Mouse (Mus musculus) left cerebral cortex, adult 2 months (tissue): ENCODE data around the gene Rabgap1. TPM values are rescaled to one million over a fixed set of nuclear protein-coding genes. Genes with fewer than 3 reads are reported as not detected.

Experiments used
- DNase-seq, 2 experiments: peaks; one replicate each; pipeline ENCODE4 v3.0.0; 2021 to 2022; ENCODE audit warnings: low spot score in 2 of 2, mixed read lengths in 1 of 2; ENCODE audit errors: extremely low spot score in 1 of 2
- H3K27ac ChIP-seq: fragments of 200-600 bp; 2 replicates; pipeline ENCODE4 v1.8.1; 2022
- H3K4me3 ChIP-seq: fragments of 200-600 bp; 2 replicates; pipeline ENCODE4 v1.8.1; 2022
- CTCF ChIP-seq: fragments of 200-600 bp; IDR thresholded peaks from 2 replicates; pipeline ENCODE4 v1.8.1; 2022; ENCODE audit warnings: antibody characterized with exemption, mild to moderate bottlenecking, moderate library complexity
- intact Hi-C: fragments of 180-260 bp; cut with DNase I; formaldehyde crosslinking; loops from one replicate; pipeline ENCODE4 v1.15.1; 2025
- total RNA-seq, 2 experiments: library from RNA; stranded (reverse); gene quantifications; 2 replicates each; pipeline ENCODE4 v1.2.3; 2021

Rabgap1 gene
- total RNA-seq, 2 experiments from 2014 or later: 89.1 to 92.2 TPM

DNA sequence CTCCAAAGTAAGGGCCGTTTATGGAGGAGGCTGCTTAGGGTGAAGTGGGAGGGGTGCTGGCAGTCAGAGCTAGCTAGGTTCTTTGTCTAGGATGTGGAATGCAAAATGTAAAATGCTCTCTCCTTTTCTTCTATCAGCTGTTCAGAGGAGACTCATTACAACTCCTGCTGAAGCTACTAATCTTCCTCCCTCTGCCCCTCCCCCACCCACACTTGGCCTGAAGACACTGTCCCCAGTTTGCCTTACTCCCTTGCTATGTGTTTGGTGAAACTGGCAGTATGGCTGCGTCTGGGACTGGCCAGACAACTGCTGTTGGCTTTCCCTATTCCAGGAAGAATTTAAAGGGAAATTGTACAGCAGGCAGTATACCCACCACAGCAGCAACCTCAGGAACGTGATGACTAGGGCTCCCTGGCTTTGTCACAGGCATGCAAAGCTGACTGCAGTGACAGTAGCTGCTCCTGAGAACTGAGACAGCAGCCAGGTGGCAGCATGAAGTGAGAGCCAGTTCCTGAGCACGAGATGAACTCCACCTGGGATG, 73.9 kb downstream of the Rabgap1 start:
- no peak; the same call in 1 of the 2 replicates for TF ChIP-seq CTCF
- H3K4me3 ChIP-seq: peak overlapping the region; percentile 32; the same call in 1 of the 2 replicates
- peak overlapping the region; percentile 16 for H3K27ac ChIP-seq
- intact Hi-C loops: loop anchor here (2.0 kb wide), 1 partner anchor 254 kb away; no protein-coding TSS in a partner anchor
- DNase-seq: peak in 1 of 2 experiments; percentile 17

DNA sequence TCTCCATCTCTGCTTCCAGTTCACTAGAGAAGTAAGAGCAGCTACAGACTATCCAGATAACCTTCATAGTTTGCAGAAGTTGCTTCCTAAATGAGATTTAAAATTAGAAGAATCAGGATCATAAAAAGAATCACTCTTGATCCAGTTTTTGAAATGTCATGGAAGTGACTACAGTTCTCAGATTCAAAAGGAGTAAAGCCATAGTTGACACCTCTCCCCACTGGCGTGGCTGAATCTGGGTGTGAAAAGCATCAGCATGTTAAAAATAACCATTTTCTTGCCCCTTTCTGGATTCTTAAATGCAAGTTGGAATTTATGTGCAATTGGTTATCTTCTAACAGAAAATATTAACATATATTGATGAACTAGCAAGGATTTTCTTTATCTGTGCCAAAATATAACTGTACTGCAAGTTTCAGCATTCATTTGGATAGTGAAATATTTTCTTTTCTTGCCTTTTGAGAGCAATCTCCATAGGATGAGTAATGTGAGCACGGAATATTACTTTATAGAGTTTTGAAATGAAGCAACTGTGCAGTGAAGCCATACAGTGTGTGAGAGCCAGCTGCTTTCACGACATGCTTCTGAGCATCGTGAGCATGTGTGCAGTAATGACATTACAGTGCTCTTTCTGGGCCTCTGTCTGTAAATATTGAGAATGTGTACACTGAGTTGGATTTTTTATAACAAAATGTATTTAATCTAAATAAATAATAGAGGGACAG, 75.6 kb downstream of the Rabgap1 start:
- peak overlapping the region; percentile 28; the same call in 1 of the 2 replicates for H3K27ac ChIP-seq
- DNase-seq: no peak
- intact Hi-C loops: no loop called here

DNA sequence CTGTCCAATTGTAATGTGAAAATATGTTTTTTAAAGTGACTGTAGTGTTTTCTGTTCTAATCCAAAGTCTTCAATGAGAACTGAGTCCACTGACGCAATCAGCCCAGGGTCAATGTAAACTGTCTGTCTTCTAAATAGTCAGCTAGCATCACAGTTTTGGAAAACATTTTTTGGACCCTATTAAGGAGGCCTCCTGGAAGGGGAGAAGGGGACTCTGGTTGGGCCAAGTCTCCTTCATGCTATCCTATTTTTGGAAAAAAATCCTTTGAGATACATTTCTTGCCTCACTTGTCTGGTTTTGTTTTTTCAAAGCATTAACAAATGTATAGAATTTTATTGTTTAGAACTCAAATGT, 76.2 kb downstream of the Rabgap1 start:
- no peak for DNase-seq
- no peak overlapping the region for H3K4me3 ChIP-seq
- no peak for TF ChIP-seq CTCF
- H3K27ac ChIP-seq: peak overlapping the region; percentile 28; the same call in 1 of the 2 replicates
- intact Hi-C loops: no loop called here

More for the DNA sequence above, 75.6 kb downstream of the Rabgap1 start:
- TF ChIP-seq CTCF: no peak
- no peak overlapping the region for H3K4me3 ChIP-seq

DNA sequence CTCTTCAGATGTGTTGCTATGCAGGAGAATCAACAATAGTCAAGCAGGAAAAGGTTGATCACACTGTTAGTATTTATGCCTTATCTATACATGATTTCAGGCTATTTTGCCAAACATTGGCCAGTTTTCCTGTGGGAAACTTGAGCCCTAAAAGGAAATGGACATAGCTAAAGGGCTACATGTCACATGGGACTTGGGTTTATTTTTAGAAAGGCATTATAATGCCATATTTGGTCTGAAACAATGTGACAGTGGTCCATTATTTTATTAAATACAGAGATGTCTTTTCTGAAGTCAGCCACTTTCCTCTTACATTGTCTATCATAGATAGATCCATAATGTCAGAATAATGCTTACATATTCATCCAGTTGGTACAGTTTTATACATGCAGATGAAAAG, 84.5 kb downstream of the Rabgap1 start:
- intact Hi-C loops: no loop called here
- TF ChIP-seq CTCF: no peak
- Histone ChIP-seq H3K27ac (no peak overlapping the region), H3K4me3 (no peak overlapping the region)
- no peak for DNase-seq

DNA sequence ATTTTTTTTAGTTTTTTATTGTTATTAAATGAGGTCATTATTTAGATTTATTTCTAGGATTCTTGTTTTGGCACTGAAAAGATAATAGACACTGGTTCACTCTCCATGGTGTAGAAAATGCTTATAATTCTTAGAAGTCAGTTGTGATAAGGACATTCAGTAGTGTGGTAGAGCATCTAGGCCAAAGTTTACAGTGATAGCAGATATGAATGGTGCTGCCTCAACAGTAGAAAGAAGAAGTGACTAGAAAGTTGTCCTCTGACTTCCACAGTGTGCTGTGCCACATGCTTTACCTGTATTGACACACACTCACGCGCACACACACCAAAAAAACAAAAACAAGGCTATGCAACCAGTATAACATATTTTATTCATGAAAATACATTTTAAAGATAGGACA, 86.3 kb downstream of the Rabgap1 start:
- intact Hi-C loops: no loop called here
- TF ChIP-seq CTCF: no peak
- Histone ChIP-seq H3K4me3 (no peak overlapping the region), H3K27ac (no peak overlapping the region)
- DNase-seq: no peak

DNA sequence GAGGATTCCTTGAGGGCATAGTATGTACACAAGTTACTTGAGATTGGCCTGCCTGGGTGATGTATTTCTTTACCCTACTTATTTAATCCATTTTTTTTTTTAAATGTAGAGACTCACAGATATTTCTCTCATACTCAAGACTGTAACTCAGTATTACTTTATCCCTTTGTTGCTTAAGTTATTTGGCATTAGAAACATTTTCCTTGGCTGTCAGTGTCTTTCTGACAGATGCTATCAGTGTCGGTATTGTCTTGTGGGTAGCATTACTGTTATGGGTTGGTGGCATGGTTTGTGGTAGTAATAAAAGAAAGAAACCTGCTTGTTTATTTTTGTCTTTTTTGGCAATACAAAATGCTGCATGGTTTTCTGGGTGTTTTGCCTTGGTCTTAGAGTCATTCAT, 87.7 kb downstream of the Rabgap1 start:
- intact Hi-C loops: no loop called here
- no peak for TF ChIP-seq CTCF
- Histone ChIP-seq H3K4me3 (no peak overlapping the region), H3K27ac (no peak overlapping the region)
- no peak for DNase-seq

DNA sequence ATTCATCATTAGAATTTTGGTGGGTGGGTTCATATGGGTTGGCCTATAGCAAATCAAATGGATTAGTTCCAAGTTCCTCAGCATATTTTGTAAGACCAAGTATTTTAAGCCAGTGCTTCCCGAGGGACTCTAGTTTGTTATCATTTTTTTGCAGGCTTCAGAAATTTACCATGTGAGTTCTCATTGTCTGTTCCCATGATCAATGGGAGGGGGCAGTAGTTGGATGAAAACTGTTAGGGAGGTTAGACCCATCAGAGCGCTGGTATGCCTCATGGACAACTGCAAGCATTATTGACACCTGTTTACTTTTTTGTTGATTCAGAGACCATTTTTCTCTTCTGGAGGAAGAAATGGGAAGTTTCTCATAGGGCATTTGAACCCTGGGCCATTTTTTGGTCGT, 88.6 kb downstream of the Rabgap1 start:
- intact Hi-C loops: no loop called here
- no peak for TF ChIP-seq CTCF
- Histone ChIP-seq H3K27ac (no peak overlapping the region), H3K4me3 (no peak overlapping the region)
- DNase-seq: no peak

DNA sequence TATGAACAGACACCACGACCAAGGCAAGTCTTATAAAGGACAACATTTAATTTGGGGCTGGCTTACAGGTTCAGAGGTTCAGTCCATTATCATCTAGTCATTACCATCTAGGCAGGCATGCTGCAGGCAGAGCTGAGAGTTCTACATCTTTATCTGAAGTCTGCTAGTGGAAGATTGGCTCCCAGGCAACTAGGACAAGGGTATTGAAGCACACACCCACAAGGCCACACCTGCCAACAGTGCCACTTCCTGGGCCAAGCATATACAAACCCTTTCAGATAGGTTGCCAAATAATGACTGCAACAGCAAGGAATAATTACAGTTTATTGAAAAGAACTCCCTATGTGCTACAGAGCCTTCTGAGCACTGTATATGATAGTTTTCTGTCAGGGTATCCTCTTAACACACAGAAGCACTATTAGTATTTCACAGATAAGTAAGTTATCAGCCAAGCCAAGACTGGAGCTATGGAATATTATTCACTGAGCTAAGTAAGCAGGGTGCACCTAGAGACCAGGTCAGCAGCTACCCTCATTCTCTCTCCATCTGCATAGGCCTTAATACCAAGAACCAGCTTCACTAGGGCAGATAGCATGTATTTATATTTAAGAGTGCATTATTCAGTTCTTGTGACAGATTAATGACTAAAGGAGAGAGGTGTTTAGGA, 106.4 kb downstream of the Rabgap1 start:
- DNase-seq: no peak
- TF ChIP-seq CTCF: no peak
- Histone ChIP-seq H3K27ac (no peak overlapping the region), H3K4me3 (no peak overlapping the region)
- intact Hi-C loops: no loop called here

DNA sequence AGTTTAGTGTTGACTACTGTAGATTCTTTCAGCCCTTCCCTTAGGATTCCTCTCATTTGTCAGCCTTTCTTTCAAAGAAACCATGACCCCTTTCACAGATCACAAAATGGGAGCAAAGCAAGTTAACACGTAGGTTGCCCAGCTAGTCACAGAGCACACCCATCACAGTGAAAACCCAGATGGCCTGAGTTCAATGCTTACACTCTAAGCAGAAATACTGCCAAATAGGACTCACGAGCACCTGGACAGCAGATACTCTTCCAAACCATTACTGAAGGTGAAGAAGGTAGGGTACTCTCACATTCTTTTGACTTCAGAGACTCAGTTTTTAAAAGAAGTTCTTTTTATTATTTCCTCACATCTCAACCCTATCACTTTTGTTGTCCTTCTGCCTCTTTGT, 113.3 kb downstream of the Rabgap1 start:
- intact Hi-C loops: no loop called here
- Histone ChIP-seq H3K27ac (no peak overlapping the region), H3K4me3 (no peak overlapping the region)
- DNase-seq: no peak
- no peak for TF ChIP-seq CTCF

DNA sequence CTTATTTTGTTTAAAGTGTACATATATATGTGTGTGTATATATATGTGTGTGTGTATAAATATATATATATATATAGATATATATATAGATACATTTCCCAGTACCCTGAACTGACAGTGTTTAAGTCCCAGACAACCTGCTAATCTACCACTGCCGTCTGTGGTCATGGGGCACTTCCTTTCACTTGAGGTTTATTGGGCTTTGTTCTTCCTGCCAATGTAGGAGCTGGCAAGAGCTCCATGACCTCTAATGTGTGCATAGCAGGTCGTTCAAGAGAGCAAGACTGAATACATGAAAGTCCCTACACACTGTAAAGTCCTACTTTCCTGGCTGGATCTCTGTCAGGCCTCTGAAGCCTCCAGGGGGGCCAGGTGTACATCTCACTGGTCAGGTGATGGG, 122.5 kb downstream of the Rabgap1 start:
- Histone ChIP-seq H3K27ac (no peak overlapping the region), H3K4me3 (no peak overlapping the region)
- DNase-seq: no peak
- intact Hi-C loops: no loop called here
- no peak for TF ChIP-seq CTCF

DNA sequence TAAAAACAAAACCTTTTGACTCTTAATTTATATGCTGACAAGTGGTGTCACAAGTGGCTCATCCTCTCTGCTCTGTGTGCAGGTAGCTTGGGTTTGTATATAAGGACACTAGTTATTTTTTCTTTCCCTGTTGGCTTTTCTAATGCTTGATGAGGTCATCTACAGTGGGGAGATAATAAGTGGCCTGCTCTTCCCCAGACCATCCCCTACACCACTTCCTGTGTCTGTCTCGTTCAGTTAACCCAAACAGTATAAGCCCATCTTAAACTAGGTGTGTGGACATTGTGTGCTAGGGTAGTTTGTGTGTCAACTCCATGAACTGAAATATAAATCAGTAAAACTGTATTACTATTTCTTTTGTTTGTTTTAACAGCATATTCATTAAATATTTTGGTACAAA, 123.0 kb downstream of the Rabgap1 start:
- no peak for TF ChIP-seq CTCF
- intact Hi-C loops: no loop called here

DNA sequence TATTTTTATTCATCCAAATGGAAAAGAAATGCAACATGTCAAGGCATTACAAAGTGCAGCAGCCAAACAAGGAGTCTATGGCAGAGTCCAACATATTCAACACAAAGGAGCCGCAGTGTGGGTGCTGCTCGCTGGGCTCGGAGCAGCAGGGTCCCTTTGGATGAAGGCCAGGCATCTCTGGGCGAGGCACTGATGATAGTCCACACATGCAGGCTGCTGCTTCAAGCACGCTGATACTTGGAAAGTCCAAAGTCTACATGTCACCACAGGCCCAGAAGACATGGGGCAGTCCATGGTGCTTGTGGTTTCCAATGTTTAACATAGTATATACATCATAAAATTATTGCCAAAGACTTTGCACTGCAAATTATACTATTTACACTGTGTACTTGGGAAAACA, 126.8 kb downstream of the Rabgap1 start:
- DNase-seq: no peak
- Histone ChIP-seq H3K4me3 (no peak overlapping the region), H3K27ac (0 out of 2 replicates have a peak overlapping the region, but pooled peaks have one; percentile 13)
- no peak for TF ChIP-seq CTCF
- intact Hi-C loops: no loop called here

More for the DNA sequence above, 123.0 kb downstream of the Rabgap1 start:
- H3K27ac ChIP-seq: no peak overlapping the region
- DNase-seq: no peak
- no peak overlapping the region for H3K4me3 ChIP-seq

DNA sequence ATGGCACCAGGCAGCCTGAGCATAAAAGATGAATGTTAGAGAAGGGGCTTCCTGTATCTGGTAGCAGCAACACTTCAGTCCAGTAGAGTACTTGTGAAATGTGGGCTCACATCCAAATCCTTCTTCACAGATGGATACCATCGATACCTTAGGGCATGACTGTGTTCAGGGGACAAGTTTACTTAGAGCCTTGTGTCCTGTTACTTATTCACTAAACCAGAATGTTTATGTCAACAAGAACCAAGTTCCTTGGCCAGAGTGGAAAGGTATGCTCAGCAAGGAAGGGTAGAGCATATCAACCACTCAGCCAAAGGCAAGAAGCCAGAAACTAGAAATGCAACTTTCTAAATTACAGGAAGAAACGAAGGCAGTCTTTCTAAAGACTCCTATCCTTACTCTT, 127.6 kb downstream of the Rabgap1 start:
- no peak for TF ChIP-seq CTCF
- no peak for DNase-seq
- H3K4me3 ChIP-seq: no peak overlapping the region
- intact Hi-C loops: no loop called here
- H3K27ac ChIP-seq: no peak overlapping the region
